Mouse (Mus musculus) mouse trophoblast stem cell (cell line): ENCODE measurements around the gene Ptprg.
"Not testable (repeated sequence)": the region's sequence is repeated elsewhere in the genome, so short reads cannot be mapped to it uniquely, and the experiment has no call there.

Experiments
- in situ Hi-C, 2 experiments: fragments of 300-500 bp; cut with MseI, MboI; formaldehyde crosslinking; loops; 2 replicates in 1 of 2; 3 replicates in 1 of 2; pipeline ENCODE4 v1.15.1; 2025

Gene Ptprg

DNA sequence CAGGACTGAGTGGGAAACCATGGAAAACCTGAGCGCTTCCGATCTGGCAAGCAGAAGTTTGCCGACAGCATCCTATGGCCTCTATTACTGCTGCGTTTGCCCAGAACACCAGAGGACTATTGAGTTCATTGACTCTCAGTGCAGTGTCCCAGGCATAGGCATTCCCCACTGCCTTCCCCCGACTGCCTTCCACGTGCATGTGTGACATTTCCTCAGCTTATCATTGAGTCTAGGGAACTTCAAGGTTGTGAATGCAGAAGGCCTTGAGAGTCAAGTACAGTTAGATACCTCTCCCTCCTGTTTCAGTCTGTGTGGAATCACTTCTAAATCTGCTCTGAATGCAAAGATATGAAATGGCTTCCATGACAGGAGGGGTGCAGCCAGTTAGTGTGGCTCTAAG is 488.2 kb downstream of the Ptprg start:
- in situ Hi-C loops, result no loop called here

DNA sequence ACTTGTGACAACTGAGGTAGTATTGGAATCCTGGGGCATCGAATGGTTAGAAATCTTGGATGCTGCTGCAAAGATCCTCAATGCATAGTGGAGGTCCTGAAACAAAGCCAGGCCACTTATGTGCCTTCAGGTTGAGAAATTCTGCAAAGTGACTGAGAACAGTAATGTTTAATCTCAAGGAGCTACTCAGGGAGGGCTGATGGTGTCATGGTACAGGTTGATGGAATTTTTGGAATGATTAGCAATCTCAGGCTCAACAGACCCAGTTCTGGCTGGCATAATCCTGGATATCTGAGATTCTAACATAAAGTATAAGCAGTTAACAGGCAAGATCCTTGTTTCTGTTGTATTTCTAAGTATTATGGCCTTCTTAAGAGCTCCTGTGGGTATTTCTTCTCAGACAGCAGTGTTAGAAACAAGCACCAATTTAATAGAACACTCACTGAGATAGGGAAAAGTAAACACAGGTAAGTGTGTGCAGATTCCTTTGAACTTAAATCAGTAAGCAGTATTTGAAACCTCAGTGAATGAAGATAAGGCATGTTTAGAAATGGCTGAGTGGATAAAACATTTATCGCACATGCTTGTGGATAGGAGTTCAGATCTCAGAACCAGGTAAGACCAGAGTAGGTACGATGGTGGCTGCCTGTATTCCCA is 493.0 kb downstream of the Ptprg start:
- in situ Hi-C loops, result no loop called here

DNA sequence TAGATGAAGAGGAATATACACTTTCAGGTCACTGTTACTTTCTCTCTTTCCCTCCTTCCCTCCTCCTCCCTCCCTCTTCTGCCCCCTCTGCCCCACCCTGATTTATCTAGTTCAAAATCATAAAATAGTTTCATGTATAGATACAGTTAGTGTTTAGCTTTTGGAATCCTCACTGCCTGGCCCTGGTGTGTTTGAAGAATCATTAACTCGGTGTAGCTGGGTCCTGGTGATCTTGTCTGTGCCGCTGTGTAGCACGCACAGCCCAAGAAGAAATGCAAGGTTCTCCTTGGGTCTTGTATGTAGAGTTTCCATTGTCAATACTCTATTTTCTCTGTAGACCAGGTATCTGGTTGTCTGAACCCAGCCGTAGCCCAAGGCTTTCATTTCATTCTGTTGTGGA is 494.3 kb downstream of the Ptprg start:
- in situ Hi-C loops, result no loop called here

GRCm38 (mm10) chr14:12056912-12057524 is 503.7 kb downstream of the Ptprg start:
- in situ Hi-C loops, result no loop called here

DNA sequence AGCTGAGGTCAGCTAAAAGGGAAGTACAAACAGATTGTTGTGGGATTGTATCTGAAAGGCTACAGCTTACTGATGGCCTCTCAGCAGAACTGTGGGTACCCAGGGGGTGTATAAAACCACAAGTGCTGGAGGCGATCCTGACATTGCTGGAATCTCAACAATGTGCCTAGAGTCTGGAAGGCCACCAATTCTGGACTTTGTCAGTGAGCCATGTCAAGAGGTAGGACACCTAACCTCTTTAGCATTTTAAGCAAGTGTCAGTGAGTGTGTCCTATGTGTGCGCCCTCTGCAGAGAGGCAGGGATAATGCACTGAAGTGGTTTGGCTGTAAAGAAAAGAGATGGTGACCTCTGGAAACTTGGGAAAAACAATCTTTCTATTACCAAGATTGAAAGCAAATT is 504.5 kb downstream of the Ptprg start:
- in situ Hi-C loops, result no loop called here

DNA sequence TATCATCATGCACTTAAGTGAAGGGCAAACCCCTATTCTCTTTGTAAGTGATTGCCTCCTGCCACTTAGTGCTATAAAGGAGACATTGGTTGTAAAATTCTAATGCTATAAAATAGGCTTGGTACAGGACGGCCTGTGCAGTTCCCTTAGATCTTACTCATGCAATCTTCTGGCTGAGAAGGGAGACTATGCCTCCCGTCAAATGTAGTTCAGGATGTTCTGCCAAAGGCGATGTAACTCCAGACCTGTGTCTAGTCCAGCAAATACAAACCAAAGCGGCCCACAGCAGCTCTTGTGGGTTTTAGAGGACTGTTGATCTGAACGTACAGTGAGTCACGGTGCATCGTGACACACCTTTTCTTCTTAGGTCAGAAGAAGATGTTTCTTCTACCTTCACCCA is 505.8 kb downstream of the Ptprg start:
- in situ Hi-C loops, result no loop called here

GRCm38 (mm10) chr14:12061313-12061712 is 508.0 kb downstream of the Ptprg start:
- in situ Hi-C loops, result not testable (repeated sequence)

DNA sequence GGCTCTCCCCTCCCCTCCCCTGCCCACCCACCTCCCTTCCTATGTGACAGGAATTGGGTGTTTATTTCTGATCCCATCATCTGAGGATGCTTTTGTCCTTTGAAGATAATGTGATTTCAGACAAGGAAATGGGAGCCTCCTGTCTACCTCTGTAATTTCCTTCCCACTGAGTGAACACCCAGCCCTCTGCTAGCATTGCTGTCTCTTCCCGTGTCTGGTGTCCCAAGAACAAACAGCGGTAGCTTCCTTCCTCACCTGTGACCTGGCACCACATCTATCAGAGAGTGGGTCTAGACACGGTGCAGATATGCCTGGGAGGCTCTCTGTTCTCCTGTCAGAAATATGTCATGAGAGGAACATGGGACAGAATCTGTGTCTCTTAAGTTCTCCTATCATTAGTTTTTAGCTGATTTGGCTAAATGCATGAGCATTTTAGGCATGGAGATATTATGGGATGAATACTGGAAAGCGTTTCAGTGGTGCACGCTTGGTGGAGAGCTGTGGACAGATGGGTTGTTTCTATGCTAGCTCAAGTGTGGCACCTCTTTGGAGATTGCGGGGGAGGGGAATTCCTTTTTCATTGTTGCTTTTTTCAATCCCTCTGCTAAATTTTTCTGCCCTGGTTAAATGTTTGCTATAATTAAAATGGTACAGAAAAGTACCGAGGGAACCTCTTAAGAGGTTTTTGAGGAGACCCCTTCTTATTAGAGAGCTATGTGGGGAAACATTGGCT is 509.5 kb downstream of the Ptprg start:
- in situ Hi-C loops, result no loop called here

GRCm38 (mm10) chr14:12065001-12065400 is 511.7 kb downstream of the Ptprg start:
- in situ Hi-C loops, result no loop called here

DNA sequence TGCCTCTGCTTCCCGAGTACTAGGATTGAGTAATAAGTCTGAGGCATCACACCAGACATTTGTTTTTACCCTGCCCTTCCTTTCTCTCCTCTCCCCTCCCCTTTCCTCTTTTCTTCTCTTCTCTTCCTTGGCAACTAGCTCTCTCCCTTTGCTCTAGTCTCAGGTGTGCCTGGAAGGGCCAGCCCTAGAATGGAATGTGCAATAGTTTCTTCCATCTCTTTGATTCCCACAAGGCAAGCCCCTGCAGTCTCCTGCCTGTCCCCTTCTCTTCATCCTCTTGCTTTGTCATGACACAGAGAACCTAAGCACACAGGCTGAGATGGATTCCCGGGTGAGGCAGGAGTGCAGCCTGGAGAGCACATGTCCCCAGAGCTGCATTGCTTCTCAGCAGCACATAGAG is 512.4 kb downstream of the Ptprg start:
- in situ Hi-C loops, result no loop called here

DNA sequence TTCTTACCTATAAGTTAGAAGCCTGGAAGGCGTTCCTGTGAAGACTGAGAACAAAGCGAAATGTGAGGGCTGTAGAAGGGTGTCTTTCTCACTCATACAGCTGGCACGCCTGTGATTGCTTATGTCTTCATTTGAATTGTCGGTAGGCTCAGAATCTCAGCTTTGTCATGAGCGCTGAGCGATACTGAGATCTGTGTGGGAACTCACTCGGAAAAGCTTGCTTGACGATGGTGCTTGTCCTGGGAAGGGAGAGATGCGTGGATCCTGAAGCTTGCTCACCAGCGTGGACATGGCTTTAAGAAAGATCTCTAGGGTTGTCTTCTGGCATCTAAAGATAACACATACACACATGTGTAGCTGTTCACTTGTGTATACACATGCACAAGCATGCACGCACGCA is 516.4 kb downstream of the Ptprg start:
- in situ Hi-C loops, result no loop called here

DNA sequence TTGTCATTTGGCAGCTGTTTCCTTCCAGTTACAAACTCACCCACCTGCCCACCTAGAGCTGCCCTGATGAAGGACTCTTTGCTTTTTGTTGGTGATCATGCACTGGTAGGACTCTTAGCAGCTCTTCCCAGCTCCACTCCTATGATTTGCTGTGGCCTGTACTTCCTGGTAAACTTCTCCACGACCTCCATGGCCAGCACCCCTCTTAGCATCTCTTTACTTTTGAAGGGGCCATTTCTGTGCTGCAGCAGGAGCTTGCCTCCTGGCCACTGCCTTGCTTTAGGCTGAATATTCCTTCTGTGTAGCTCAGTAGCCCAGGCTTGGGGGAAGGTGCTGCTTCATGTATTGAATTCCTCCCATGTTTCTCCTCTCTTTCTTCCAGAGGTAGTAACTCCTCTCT is 517.0 kb downstream of the Ptprg start:
- in situ Hi-C loops, result no loop called here

DNA sequence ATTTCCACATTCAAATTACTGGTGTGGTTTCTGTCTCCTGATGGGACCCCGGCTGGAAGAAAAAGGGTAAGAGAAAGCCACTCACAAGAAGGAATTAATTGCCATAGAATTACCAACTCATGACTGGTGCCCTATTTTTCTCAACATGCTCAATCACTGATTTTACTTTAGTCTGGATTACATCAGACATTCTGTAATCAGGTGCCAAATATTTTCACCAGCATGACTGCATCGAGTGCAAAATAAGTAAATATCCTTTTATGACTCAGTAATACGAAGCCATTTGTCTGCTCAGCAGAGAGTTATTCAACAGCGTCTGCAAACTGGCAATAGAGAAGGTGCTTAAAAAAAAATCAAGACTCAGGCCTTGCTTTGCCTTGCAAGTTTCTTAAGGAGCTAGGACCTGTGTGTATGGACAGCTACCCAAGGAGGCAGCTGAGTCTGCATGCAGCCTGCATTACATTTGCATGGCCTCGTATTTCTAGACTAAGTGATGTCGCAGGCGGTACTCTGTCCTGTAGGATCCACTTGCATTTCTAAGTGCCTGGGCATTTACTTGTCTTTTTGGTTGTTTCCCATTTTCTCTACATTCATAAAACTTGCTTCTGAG is 517.6 kb downstream of the Ptprg start:
- in situ Hi-C loops, result no loop called here

GRCm38 (mm10) chr14:12072026-12072861 is 518.9 kb downstream of the Ptprg start:
- in situ Hi-C loops, result no loop called here

GRCm38 (mm10) chr14:12073408-12074107 is 520.2 kb downstream of the Ptprg start:
- in situ Hi-C loops, result no loop called here

DNA sequence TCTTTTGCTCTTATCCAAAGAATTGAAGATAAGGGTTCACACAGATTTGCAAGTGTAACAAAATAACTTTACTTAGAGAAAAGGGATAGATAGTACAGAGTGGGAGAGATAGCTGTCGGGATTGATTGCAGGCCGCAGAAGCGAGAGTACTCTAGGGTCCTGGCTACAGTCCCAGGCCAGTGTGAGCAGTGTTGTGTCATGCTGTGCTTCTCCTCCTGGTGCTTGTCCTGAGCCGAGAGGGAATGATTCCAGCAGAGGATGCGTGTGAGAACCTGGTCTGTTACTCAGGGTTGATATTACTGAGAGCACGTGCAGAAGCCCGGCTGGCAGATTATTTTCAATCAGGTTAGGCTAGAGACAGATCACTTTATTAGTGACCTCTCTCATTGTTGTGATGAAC is 523.9 kb downstream of the Ptprg start:
- in situ Hi-C loops, result no loop called here

DNA sequence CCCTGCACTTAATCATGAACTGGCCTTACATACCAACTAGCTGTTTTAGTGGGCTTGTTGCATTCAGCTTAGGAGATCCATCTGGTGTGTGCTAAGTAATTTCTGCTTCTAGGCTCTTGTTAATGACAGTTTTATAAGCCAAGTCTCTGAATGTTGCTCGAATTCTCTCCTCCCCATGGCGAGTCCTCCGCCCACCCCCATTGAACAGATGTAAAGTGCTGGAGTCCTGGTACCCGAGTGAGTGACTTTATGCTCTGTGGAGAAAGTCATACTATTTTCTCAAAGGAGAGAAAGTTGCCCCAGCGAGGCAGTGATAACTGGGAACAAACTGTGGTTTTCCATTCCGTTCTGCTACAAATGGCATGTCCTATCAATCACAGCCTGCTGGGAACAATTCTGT is 525.9 kb downstream of the Ptprg start:
- in situ Hi-C loops, result no loop called here

- in situ Hi-C loops, result no loop called here
Observed at GRCm38 (mm10) chr14:12079833-12080401, 526.6 kb downstream of the Ptprg start.

GRCm38 (mm10) chr14:12082131-12082921 is 529.0 kb downstream of the Ptprg start:
- in situ Hi-C loops, result no loop called here

DNA sequence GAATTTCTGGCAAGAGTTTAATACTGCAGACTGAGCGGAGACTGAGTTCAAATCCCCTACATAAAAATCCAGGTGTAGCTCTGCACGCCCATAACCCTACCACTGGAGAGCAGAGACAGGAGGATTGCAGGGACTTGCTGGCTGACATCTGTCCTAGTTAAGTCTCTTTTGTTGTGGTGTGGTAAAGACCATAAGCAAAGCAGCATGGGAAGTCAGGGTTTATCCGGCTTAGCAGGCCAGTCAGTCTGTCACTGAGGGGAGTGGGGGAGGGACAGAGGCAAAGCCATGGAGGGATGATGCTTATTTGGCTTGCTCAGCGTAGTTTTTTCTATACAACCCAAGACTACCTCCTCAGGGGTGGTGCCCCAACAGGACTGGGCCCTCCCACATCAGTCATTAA is 530.7 kb downstream of the Ptprg start:
- in situ Hi-C loops, result no loop called here
